Mouse (Mus musculus) adipocyte (in vitro differentiated cells): Measurements from ENCODE around the gene Ttc23.

ENCODE experiments used
- DNase-seq: peaks from one replicate; pipeline ENCODE4 v3.0.0-alpha.2; 2016; ENCODE audit warnings: low spot score

The Ttc23 gene

GRCm38 (mm10) chr7:67803015-67803856 lies 156.0 kb downstream of the Ttc23 start:
- DNase-seq: no peak

- no peak for DNase-seq
These were observed 156.6 kb downstream of the Ttc23 start for GRCm38 (mm10) chr7:67803857-67804215.
